Mouse (Mus musculus) heart, adult 2 months (tissue): ENCODE results near the gene Itpa. TPM values are rescaled to one million over a fixed set of nuclear protein-coding genes. Genes with fewer than 3 reads are reported as not detected.

Experiments used
- DNase-seq, 2 experiments: peaks; one replicate each; pipeline ENCODE4 v3.0.0; 2021
- H3K27ac ChIP-seq: fragments of 200-600 bp; 2 replicates; pipeline ENCODE4 v1.8.1; 2022
- H3K27me3 ChIP-seq: fragments of 200-500 bp; 2 replicates; pipeline ENCODE4 v1.6.1; 2012; ENCODE audit warnings: mild to moderate bottlenecking, low read length, inconsistent platforms, mixed read lengths; ENCODE audit not compliant: control insufficient read depth, insufficient read depth
- H3K36me3 ChIP-seq: fragments of 200-500 bp; 2 replicates; pipeline ENCODE4 v1.6.1; 2012; ENCODE audit warnings: low read length, inconsistent platforms; ENCODE audit not compliant: control insufficient read depth, insufficient read depth
- H3K4me1 ChIP-seq: fragments of 200-500 bp; 2 replicates; pipeline ENCODE4 v1.6.1; 2011; ENCODE audit warnings: low read length; ENCODE audit not compliant: control insufficient read depth, insufficient read depth
- H3K4me3 ChIP-seq: fragments of 200-600 bp; 2 replicates; pipeline ENCODE4 v1.8.1; 2022
- H3K79me2 ChIP-seq: fragments of 200-500 bp; replicated peaks from 2 replicates; pipeline ENCODE4 v1.6.1; 2012; ENCODE audit warnings: mild to moderate bottlenecking, inconsistent platforms, low read length, moderate library complexity, mixed read lengths; ENCODE audit not compliant: control insufficient read depth, insufficient read depth
- H3K9ac ChIP-seq: fragments of 200-500 bp; 2 replicates; pipeline ENCODE4 v1.6.1; 2012; ENCODE audit warnings: low read depth, mild to moderate bottlenecking, control low read depth, inconsistent platforms, low read length, mixed read lengths
- CTCF ChIP-seq: fragments of 200-600 bp; IDR thresholded peaks from 2 replicates; pipeline ENCODE4 v1.8.1; 2022; ENCODE audit warnings: antibody characterized with exemption, mild to moderate bottlenecking, moderate library complexity
- EP300 ChIP-seq: fragments of 200-500 bp; IDR thresholded peaks from 2 replicates; pipeline ENCODE4 v1.6.1; 2011; ENCODE audit warnings: low read depth, low read length, control low read depth; ENCODE audit not compliant: insufficient read depth
- POLR2A ChIP-seq: fragments of 200-500 bp; IDR thresholded peaks from 2 replicates; pipeline ENCODE4 v1.6.1; 2011; ENCODE audit warnings: mild to moderate bottlenecking, low read depth, low read length, control low read depth; ENCODE audit not compliant: insufficient read depth
- WGBS: fragments of 180-500 bp; shearing (Covaris S2); methylation state at CpG from one replicate; pipeline ENCODE4 v1.1.7; 2018; 5-methylcytosine and 5-hydroxymethylcytosine counted together
- intact Hi-C: fragments of 180-260 bp; cut with DNase I; formaldehyde crosslinking; loops from one replicate; pipeline ENCODE4 v1.15.1; 2025
- polyA plus RNA-seq: library from polyadenylated mRNA; depleted of rRNA; stranded (reverse); fragments of >200 nt; gene quantifications from 2 replicates; pipeline ENCODE4 v1.2.3, GENCODE M21; 2012
- total RNA-seq, 2 experiments: library from RNA; stranded (reverse); gene quantifications; 2 replicates each; pipeline ENCODE4 v1.2.3; 2021

Gene Itpa
- total and polyA plus RNA-seq, 3 experiments = 14.9 to 24.0 (median 16.8) TPM

- WGBS = 56% methylated on average over 16 of the region's 16 CpGs
- Histone ChIP-seq H3K27ac (no peak overlapping the region), H3K4me1 (peaks cover 1% of the 10 kb centered on the region), H3K36me3 (no peaks in the 10 kb centered on the region), H3K27me3 (peaks cover 6% of the 10 kb centered on the region; the same call in 1 of the 2 replicates), H3K9ac (no peak overlapping the region), H3K79me2 (no peaks in the 10 kb centered on the region), H3K4me3 (no peak overlapping the region)
- no peak for TF ChIP-seq EP300
- TF ChIP-seq CTCF = no peak
- no peak for TF ChIP-seq POLR2A
- intact Hi-C loops = no loop called here
- no peak for DNase-seq
Measured at GRCm38 (mm10) chr2:130638101-130638611, 29.3 kb upstream of the Itpa start.

- TF ChIP-seq EP300 (no peak), CTCF (no peak), POLR2A (no peak)
- no peak overlapping the region for H3K4me3 ChIP-seq
- intact Hi-C loops = no loop called here
- DNase-seq = no peak
- peaks cover 6% of the 10 kb centered on the region; the same call in 1 of the 2 replicates for H3K27me3 ChIP-seq
- WGBS = 83% methylated on average over 6 of the region's 6 CpGs
- H3K4me1 ChIP-seq = peaks cover 1% of the 10 kb centered on the region
- no peak overlapping the region for H3K9ac ChIP-seq
- H3K36me3 ChIP-seq = no peaks in the 10 kb centered on the region
- no peak overlapping the region for H3K27ac ChIP-seq
- no peaks in the 10 kb centered on the region for H3K79me2 ChIP-seq
Measured at GRCm38 (mm10) chr2:130639276-130639675, 28.1 kb upstream of the Itpa start.

- H3K27ac ChIP-seq = no peak overlapping the region
- no peaks in the 10 kb centered on the region for H3K79me2 ChIP-seq
- TF ChIP-seq EP300 = no peak
- no peak for TF ChIP-seq CTCF
- TF ChIP-seq POLR2A = no peak
- intact Hi-C loops = loop anchor here (2.0 kb wide), 1 partner anchor 23 kb away; the partner anchor contains the start of gene Ddrgk1
- H3K9ac ChIP-seq = no peak overlapping the region
- H3K36me3 ChIP-seq = no peaks in the 10 kb centered on the region
- no peaks in the 10 kb centered on the region for H3K27me3 ChIP-seq
- H3K4me1 ChIP-seq = peaks cover 1% of the 10 kb centered on the region
- 69% methylated on average over 6 of the region's 6 CpGs for WGBS
- no peak for DNase-seq
- no peak overlapping the region; the same call in 1 of the 2 replicates for H3K4me3 ChIP-seq
Measured at GRCm38 (mm10) chr2:130641351-130642025, 25.9 kb upstream of the Itpa start.

- H3K4me1 ChIP-seq = peaks cover 1% of the 10 kb centered on the region
- WGBS = under 1% methylated on average over 19 of the region's 27 CpGs
- no peaks in the 10 kb centered on the region for H3K36me3 ChIP-seq
- H3K27ac ChIP-seq = peak overlapping the region; percentile 68
- intact Hi-C loops = loop anchor here (2.0 kb wide), 1 partner anchor 23 kb away; the partner anchor contains the start of gene Ddrgk1
- H3K79me2 ChIP-seq = no peaks in the 10 kb centered on the region
- TF ChIP-seq POLR2A = no peak
- TF ChIP-seq CTCF = no peak
- TF ChIP-seq EP300 = no peak
- peak overlapping the region; percentile 70 for H3K9ac ChIP-seq
- H3K4me3 ChIP-seq = peak overlapping the region; percentile 74
- no peaks in the 10 kb centered on the region for H3K27me3 ChIP-seq
- DNase-seq = no peak
Measured at GRCm38 (mm10) chr2:130642197-130642660, 25.2 kb upstream of the Itpa start.

- 5% methylated on average over 27 of the region's 40 CpGs for WGBS
- TF ChIP-seq EP300 (no peak), POLR2A (0 out of 2 replicates have a peak, but pooled peaks have one; percentile 30), CTCF (no peak)
- Histone ChIP-seq H3K4me3 (peak within 1 kb of the TSS; percentile 74), H3K79me2 (no peaks in the 10 kb centered on the region), H3K27ac (peak within 1 kb of the TSS; percentile 68), H3K36me3 (no peaks in the 10 kb centered on the region), H3K27me3 (no peaks in the 10 kb centered on the region), H3K9ac (peak within 1 kb of the TSS; percentile 70), H3K4me1 (peaks cover 1% of the 10 kb centered on the region)
- peak; percentile 94 to 97 for DNase-seq
- intact Hi-C loops = loop anchor here (2.0 kb wide), 1 partner anchor 22 kb away; the partner anchor contains the start of gene Ddrgk1
Measured at GRCm38 (mm10) chr2:130642684-130643369, 24.6 kb upstream of the Itpa start, which contains the start of gene Lzts3. TSS of gene Lzts3 (minus strand) at chr2:130642803.

- intact Hi-C loops = no loop called here
- H3K9ac ChIP-seq = no peak overlapping the region
- no peaks in the 10 kb centered on the region for H3K79me2 ChIP-seq
- H3K4me1 ChIP-seq = peaks cover 1% of the 10 kb centered on the region
- DNase-seq = no peak
- H3K4me3 ChIP-seq = no peak overlapping the region
- TF ChIP-seq POLR2A (no peak), CTCF (no peak), EP300 (no peak)
- no peak overlapping the region for H3K27ac ChIP-seq
- H3K27me3 ChIP-seq = no peaks in the 10 kb centered on the region
- H3K36me3 ChIP-seq = no peaks in the 10 kb centered on the region
- 73% methylated on average over 4 of the region's 4 CpGs for WGBS
Measured at GRCm38 (mm10) chr2:130645198-130645597, 22.2 kb upstream of the Itpa start.
